Mouse (Mus musculus) cerebellum, adult 11-12 months (tissue): Measurements from ENCODE around the gene Stra8.

Experiments used
- DNase-seq: peaks from one replicate; pipeline ENCODE4 v3.0.0; 2022

The Stra8 gene

DNA sequence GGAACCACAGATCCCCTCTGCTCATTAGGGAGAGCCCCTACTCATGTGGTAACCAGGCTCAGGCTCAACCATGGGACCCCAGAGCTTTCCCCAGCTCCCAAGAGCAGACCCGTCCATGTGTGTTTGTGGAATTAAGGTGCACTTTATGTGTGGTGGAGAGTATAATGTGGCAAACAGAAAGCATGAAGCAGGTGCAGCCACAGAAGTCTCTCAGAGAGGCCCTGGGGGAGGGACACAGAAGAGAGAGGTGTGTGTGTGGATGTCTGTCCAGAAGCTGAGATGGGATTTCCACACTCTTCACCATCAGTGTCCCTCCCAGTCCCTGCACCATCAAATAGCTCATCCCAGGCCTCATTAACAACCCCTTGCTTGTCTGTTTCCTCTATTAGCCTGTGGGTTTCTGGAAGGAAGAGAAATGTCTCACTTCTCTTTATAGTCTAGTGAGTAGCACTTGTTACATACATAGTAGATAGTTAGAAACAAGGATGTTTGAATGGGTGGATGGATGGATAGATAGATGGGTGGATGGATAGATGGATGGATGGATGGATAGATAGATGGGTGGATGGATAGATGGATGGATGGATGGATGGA is 26.6 kb downstream of the Stra8 start:
- no peak for DNase-seq

DNA sequence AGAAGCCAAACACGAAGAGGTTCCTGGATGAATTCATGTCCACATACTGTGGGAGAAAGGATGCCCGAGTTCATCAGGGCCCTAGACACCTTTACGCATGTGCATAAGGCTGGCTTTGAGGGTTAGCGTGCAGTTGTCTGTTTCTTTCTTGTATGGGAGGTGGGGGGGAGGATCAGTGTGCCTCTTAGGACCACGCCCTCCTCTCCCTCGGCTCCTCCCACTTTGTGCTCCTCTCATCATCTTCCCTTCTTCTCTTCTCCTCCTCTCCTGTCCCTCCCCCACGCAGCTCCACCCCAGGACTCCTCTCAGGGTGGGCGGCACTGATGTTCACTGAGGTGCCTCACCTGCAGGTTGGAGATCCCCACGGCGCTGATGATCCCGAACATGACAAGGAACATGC is 28.5 kb downstream of the Stra8 start:
- DNase-seq = no peak

DNA sequence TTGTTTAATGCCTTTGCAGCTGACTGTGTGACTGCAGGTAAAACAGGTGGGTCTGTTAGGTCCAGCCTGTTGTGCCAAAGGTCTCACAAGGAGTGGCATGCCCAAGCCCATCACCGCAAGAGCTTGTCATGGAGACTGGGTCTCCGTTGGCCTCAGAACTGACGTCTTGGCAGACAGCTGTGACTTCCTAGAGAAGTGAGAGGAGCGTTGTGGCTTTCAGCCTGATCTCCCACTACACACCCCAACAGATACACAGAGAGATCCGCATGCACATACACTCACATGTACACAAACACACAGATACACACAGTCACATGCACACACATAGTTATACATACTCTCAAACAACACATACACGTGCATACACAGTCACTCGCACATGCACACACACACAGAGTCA is 31.6 kb downstream of the Stra8 start:
- DNase-seq = no peak

DNA sequence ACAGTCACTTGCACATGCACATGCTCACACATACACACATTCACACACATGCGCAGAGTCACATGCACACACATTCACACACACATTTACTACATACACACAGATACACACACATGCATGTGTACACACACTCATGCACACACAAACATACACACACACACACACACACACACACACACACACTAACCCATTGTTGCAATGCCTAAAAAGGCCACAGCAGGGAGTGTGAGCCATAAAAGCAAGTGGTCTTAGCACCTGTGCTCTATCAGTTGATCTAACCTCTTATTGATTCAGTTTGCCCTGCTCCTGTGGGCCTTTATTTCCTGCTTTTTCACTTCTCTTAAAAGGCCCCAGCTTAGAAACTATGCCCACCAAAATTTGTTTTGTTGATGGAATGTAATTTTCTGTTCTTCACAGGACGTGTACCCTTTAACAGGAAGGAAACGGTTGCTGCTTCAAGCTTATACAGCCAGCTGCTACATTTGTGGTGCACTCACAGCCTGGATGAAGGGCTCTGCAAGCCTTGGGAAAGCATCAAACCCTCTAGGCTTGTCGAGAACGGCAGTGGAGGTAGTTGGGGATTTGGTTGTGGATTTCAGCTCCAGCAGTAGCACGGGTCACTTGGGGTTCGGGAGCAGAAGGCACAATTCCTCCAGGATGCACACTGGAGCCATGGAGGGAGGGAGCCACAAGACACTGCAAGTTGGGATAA is 32.1 kb downstream of the Stra8 start:
- DNase-seq = no peak

DNA sequence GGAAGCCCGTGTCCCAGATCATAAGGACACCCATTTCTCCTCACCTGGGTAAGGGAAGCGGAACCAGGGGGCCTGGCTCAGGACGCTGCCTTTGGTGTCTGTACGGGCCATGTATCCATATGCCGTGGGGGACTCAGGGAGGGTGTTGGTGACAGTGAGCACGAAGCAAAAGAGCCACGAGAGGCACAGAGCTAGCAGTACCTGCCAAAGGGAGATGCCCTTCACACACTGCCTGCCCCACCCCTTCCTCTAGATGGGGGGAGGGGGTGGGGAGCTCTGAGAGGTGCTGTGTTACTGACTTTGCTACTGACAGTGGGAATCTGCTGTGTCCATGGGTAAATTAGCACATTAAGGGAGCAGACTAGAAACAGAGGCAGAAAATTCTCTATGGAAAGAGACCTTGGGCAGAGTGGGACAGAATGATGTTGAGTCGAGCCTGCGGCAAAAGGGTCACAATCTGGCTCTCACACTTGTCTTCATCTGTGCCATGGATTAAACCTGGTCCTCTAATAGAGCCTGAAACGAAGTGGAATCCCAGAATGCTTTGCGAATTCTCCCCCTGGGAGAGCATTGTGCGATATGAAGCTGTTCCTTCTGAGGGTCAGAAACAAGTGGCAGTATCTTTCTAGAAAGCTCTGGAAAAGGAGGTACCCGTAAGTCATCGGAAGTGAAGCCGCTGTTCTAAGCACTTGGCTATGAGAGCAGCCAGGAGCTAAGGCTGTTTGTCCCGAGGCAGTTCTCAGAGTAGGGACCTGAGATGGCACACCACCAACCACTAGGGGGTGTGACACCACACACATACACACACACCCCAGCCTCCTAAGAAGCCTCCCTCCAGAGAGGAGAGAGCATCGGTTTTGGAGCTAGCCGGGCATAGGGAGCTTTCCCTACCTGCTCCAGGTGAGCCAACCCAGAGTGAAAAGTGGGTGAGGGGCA is 35.2 kb downstream of the Stra8 start:
- DNase-seq = no peak

DNA sequence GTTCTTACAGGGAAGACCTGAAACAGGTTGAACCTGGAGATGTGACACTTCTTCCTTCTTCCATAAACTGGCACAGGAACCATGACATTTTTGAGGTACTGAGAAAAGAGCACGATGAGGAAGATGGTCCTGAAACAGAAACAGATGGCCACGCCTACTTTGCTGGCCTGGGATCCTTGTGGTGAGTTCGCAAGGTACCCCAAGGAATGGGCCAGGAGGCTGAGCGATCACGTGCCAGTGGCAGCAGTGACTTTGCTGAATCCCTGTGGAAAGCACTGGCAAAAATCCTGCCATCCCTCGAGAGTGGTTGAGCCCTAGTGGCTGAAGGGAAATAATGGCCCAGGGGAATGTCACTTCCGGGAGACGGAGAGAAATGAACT is 35.9 kb downstream of the Stra8 start:
- no peak for DNase-seq

DNA sequence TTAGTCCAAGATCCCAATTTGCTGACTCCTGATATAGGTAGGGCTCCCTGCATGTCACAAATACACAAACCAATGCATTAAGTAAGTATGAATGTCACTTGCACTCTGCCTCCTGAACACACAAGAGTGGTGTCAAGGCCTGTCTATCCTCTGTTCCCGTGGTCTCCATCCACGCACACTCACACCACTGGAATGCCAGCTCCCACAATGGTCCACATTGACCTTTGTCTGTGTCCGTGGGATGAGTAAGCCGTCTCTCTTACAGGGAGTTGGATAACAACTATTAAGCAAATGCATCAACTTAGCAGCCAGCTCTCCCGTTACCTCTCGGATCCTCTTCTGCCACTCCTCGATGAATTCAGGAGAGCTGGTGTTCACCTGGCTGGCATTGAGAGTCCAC is 39.2 kb downstream of the Stra8 start:
- no peak for DNase-seq

DNA sequence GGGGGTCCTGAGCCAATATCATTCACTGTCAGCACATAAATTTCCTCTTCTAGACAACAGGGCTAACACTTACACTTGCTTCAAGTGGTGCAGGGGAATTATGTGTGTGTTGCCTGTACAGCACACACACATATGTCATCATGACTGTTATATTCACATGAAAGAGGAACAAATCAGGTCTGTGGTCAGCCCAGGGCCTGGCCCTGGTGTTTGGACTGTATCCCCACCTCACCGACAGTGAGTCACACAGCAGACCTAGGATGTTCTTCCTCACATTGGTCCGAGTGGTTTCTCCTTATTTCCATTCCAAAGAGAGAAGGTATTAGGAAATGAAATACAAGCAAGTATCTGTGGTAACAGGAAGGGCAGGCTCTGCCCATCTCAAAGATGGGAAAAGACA is 44.6 kb downstream of the Stra8 start:
- no peak for DNase-seq

DNA sequence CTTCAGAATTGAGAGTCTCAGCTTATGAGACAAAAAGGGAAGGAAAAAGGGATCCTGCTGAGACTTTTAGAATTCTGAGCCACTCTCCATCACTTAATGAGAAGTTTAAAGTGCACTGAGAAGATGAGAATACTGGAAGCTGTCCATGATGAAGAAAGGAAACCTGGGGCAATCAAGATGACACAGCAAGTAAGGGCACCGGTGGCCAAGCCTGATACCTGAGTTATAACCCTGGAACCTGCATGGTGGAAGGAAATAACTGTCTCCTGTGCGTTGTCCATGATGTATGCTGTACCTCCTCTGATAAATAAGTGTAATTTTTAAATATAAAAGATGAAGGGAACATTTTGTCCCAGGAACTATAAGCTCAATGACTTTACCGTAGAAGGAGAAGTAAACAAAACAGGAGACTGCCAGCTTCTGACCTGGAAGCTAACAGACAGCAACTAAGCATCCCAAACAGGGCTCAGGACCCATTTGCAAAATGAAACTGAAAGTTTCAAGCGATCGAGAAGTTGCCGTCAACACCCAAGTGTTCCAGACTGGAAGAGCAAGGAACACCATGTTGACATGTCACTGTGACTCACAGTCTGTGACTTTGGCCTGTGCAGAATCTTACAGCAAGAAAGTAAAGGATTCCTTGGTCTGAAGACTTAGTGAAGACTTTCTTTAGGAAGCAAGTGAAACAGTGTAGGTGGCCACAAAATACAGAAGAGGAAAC is 46.0 kb downstream of the Stra8 start:
- no peak for DNase-seq

DNA sequence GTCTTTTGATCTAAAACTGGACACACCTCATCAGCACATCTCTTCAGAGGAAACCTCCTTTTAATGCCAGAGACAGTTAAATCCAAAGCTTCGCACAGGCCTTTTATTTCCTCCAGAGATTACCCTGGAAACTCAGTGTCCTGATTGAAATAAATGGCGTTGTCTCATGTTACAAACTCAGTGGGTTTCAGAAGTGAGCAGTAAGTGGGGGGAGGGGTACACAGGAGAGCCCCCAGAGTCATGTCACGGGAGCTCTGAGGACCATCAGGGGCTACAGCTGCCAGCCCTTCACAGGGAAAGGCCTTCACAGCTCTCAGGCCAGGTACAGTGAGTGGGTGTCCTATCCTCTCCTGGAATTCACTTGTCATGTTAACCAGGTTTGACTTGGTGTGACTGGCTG is 51.2 kb downstream of the Stra8 start:
- no peak for DNase-seq

DNA sequence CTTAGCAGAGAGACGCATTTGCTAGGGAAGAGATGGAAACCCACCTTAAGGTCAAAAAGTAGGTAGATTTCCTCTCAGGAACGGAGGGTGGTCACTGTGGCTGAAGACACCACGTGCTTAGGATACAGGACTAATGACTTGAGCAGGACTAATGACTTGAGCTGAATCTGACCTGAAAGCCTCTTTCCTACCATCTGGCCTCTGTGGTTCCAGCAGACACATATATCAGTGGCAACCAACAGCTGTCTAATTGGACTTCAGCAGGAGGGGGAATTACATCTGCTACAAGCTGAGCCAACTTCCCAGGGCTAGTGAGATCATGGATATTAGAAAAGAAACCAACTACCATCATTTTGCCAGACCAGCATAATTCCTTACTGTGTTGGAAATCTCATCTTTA is 59.3 kb downstream of the Stra8 start:
- no peak for DNase-seq

DNA sequence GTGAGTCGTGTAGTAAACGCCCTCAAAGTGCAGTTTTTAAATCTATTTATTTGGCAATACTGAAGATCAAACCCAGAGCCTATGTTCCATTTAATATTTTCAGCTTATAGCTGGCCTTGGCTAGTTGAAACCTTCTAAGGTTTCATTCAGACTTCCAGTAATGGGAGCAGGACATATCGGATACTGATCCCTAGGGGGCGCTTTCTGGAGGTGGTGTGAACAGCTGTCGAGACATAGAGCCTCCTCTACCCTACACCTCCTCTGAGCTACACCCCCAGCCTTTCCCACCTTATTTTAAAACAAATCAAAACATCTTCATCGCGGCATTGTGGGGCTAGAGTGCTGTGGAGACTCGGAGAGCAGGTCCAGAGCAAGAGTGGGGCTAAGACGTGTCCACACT is 60.7 kb downstream of the Stra8 start:
- no peak for DNase-seq

DNA sequence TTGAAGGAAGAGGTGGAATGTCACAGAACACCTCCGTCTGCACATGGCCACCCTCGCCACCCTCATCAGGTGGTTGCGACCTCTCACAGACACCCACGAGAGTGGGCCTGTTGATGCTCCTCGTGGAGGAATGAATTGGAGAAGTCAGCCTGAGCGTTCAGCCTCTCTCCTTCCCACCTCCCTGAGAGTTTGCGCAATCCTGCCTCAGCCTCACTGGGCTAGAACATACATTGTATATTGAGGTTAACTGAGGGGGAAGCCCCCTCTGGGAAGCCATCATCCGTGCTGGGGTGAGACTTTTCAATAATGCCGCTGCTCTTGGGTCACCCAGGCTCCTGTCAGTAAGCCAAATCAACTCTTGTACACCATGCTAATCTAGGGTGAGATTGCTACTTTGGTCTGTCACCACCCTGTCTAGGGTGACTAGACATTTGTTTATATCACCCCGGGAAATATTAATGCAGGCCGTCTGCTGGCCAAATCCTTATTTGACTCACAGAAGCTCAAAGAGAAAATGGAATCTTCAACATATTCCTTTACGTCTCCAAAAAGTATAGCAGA is 67.2 kb downstream of the Stra8 start:
- DNase-seq = no peak

DNA sequence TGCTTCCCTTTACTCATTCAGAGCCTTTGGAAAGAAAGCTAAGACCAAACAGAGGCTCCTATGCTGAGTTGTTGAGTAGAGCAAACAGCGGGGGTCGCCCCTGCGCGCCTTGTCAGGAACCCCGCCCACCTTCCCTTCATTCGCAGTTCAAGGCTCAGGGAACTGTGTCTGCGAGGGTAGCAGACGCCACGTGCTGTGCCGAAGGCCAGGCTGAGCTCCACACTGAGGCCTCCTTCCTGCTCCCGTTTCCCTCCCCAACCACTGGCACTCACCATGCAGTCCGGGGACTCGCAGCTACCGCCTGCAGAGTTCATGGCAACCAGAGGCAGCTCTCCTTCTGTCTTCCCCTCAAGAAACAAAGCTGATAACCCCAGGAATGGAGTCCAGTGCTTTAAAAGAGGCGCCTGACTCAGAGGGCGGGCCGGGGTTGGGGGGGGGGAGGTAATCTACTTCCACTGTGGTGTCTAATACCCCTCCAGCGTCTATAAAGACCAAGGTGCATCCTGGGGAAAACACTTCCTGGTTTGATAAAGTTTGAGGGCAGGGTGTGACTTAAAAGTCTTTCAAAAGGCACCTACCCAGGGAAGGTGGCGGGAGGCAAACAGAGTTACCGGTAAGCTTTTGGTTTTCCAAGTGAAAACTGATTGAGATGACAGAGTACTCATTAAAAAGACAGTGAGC is 68.3 kb downstream of the Stra8 start, which contains the start of gene Slc23a4:
Slc23a4 (minus strand) TSS at position 324 of the 681 bp plus-strand sequence.
- DNase-seq = no peak
